Mouse (Mus musculus): ENCODE measurements at regions not wholly inside any gene's neighbourhood (a gene's known extent, or its start where the extent isn't known, plus 50 kb on each side); places are given as distances from the start of the nearest gene placed in this dataset.

DNA sequence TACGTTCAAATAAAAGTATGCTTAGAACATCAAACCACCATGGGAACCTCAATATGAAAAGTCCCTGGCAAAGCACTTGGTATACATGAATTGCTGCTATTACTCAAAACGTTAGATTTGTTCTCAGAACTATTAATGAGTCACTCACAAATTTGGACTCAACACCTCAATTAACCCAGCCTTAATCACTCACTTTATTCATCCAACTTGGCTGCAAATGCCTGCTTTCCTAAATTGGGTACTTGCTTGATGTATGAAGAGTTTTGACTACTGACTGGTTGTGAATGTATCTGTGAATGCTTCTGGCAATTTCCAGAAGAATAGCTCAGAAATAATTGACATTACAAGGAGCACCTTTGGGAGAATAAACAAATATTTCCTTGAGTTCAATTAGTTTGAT lies 308.6 kb downstream of the Arl4a start:
- Histone ChIP-seq H3K9ac (no peak overlapping the region), H3K36me3 (no peaks in the 10 kb centered on the region), H3K9me3 (replicated peaks) (no peaks in the 10 kb centered on the region), H3K27ac (ENCODE audit: poor library complexity, severe bottlenecking) (no peak overlapping the region), H3K4me3 (no peak overlapping the region), H3K27me3 (replicated peaks) (no peaks in the 10 kb centered on the region), H3K4me2 (no peak overlapping the region), H3K4me1 (replicated peaks) (no peaks in the 10 kb centered on the region)
- WGBS = 72% methylated on average over 2 of the region's 2 CpGs
- ATAC-seq (ENCODE audit: insufficient number of reproducible peaks, low FRiP score) = no peak

DNA sequence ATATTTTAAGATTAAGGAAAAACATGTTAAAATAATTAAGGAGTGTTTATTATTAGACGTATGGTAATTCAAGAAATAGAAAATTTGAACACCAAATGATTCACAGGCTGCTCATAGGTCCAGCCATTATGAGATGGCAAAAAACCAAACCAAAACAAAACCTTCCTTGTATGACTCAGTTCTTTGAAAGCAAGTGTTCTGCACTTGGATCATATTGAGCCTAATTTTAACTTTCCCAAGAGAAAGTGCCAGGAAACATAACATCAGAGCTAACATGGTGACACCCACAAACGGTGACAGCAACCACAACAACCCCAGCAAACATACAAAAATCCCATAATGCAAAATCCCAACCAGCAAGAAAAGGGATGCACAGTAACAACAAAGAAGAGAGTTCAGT lies 313.7 kb downstream of the Arl4a start:
- Histone ChIP-seq H3K9ac (no peak overlapping the region), H3K27ac (ENCODE audit: poor library complexity, severe bottlenecking) (no peak overlapping the region), H3K27me3 (replicated peaks) (no peaks in the 10 kb centered on the region), H3K4me3 (no peak overlapping the region), H3K36me3 (no peaks in the 10 kb centered on the region), H3K4me1 (replicated peaks) (no peaks in the 10 kb centered on the region), H3K9me3 (replicated peaks) (no peaks in the 10 kb centered on the region), H3K4me2 (no peak overlapping the region)
- ATAC-seq (ENCODE audit: insufficient number of reproducible peaks, low FRiP score) = no peak
- WGBS = 77% methylated on average over 2 of the region's 2 CpGs

DNA sequence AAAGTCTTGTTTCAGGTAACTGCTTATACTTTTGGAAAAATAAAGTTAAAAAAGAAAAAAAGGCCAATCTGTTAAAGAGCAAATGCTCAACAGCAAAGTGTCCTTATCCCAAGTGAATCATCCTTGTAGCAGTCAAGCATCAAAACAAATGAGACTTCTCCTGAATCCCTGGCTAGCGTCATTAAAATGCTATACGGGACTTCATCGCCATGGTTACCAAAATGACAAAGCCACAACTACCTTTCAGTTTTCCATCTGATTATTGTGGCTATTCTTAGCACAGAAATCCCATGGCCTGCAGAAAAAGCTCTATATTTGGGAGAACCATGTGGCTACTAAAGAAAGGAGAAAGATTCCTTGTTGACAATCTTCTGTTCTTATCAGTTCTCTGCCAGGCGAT lies 322.7 kb downstream of the Arl4a start:
- Histone ChIP-seq H3K4me3 (no peak overlapping the region), H3K9me3 (replicated peaks) (no peaks in the 10 kb centered on the region), H3K27me3 (replicated peaks) (no peaks in the 10 kb centered on the region), H3K9ac (no peak overlapping the region), H3K27ac (ENCODE audit: poor library complexity, severe bottlenecking) (no peak overlapping the region), H3K4me1 (replicated peaks) (0 out of 2 replicates have a peak, but pooled peaks cover 4% of the 10 kb centered on the region), H3K36me3 (no peaks in the 10 kb centered on the region), H3K4me2 (no peak overlapping the region)
- WGBS = 39% methylated on average over 4 of the region's 4 CpGs
- no peak for ATAC-seq (ENCODE audit: insufficient number of reproducible peaks, low FRiP score)

DNA sequence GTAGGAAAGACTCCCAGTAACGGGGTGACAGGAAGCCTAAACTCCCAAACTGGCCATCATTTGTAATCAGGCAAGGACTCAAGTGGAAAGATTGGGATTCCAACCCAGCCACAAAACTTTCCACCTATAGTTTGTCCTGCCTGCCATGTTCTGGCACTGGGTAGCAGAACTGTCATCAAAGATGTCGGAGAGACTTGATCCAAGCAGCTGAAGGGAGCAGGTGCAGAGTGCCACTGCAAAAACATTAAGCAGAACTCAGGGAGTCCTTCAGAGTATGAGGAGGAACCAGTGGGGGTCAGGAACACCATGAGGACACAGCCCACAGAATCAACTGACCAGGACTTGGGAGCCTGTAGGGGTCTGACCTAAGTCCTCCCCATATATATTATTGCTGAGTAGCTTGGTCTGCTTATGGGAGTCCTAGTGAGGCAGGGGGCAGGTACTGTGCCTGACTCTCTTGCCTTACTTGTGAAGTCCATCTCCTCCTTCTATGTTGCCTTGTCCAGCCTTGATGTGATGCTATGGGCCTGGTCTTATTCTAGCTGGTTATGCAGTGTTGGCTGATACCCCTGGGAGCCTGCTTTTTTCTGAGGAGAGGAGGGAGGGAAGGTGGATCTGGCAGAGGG lies 323.5 kb downstream of the Arl4a start:
- WGBS = 64% methylated on average over 2 of the region's 2 CpGs
- Histone ChIP-seq H3K9me3 (replicated peaks) (no peaks in the 10 kb centered on the region), H3K27ac (ENCODE audit: poor library complexity, severe bottlenecking) (no peak overlapping the region), H3K27me3 (replicated peaks) (no peaks in the 10 kb centered on the region), H3K4me2 (no peak overlapping the region), H3K36me3 (no peaks in the 10 kb centered on the region), H3K9ac (no peak overlapping the region), H3K4me1 (replicated peaks) (0 out of 2 replicates have a peak, but pooled peaks cover 4% of the 10 kb centered on the region), H3K4me3 (no peak overlapping the region)
- no peak for ATAC-seq (ENCODE audit: insufficient number of reproducible peaks, low FRiP score)

DNA sequence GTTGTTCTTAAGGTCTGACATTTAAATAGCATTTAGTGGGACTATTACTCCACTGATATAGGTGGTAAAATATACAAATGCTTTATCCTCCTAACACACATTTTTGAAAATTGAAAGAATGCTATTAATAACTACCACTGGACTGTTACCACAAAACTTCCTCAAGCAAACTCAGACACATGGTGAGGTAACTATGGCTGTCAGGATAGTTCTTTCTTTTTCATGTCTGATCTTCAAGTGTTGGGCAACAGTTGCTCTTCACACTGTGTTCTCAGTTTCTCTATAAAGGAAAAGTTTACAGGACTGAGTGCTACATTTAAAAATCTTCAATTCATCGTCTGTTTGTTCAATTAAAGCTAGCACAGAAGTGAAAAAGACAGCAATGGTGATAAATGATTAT lies 326.0 kb downstream of the Arl4a start:
- ATAC-seq (ENCODE audit: insufficient number of reproducible peaks, low FRiP score) = no peak
- 77% methylated on average over 1 of the region's 1 CpGs for WGBS
- H3K4me1 ChIP-seq (replicated peaks) = 0 out of 2 replicates have a peak, but pooled peaks cover 4% of the 10 kb centered on the region

DNA sequence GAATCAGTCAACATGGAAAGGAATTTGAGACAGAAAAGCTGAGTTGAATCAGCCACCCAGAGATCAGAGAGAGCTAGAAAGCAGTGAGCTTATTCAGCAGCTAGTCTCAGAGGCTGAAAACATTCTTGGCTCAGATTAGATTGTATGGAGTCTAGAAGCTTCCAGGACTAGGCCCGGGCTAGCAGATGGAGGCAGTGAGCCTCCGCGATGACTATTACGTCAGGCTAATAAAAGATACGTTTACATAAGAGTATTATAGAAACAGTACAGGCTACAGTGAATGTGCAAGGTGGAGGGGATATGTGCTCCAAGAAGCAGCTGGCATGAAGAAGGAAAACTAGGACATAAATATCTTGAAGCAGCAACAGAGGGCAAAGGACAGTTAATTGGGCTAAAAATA lies 328.0 kb downstream of the Arl4a start:
- WGBS = 77% methylated on average over 5 of the region's 5 CpGs
- Histone ChIP-seq H3K9ac (no peak overlapping the region), H3K4me2 (no peak overlapping the region), H3K4me3 (no peak overlapping the region), H3K36me3 (no peaks in the 10 kb centered on the region), H3K27me3 (replicated peaks) (no peaks in the 10 kb centered on the region), H3K27ac (ENCODE audit: poor library complexity, severe bottlenecking) (no peak overlapping the region), H3K4me1 (replicated peaks) (no peaks in the 10 kb centered on the region), H3K9me3 (replicated peaks) (no peaks in the 10 kb centered on the region)
- ATAC-seq (ENCODE audit: insufficient number of reproducible peaks, low FRiP score) = no peak

More for the DNA sequence above, 326.0 kb downstream of the Arl4a start:
- H3K36me3 ChIP-seq = no peaks in the 10 kb centered on the region
- H3K4me3 ChIP-seq = no peak overlapping the region
- no peak overlapping the region for H3K27ac ChIP-seq (ENCODE audit: poor library complexity, severe bottlenecking)
- no peaks in the 10 kb centered on the region for H3K27me3 ChIP-seq (replicated peaks)
- no peaks in the 10 kb centered on the region for H3K9me3 ChIP-seq (replicated peaks)
- no peak overlapping the region for H3K4me2 ChIP-seq
- H3K9ac ChIP-seq = no peak overlapping the region

DNA sequence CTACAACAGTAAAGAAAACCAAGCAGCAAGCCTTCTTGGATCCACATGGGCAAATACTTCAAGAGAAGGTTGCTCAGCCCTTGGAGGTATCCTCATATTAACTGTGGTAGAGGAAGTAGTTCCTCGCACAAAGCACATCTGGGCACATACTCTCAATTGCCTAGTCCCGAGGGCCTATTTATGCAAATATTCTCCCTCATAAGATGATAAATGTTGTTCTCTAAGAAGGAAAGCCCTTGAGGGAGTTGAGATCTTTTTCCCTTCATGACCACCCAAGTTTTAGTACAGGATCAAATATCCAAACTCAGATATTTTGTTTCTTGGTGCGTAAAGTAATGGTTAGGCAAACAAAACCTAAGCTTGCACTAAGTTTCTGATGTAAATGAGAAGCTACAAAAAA lies 340.6 kb downstream of the Arl4a start:
- Histone ChIP-seq H3K9ac (no peak overlapping the region), H3K4me3 (no peak overlapping the region), H3K27ac (ENCODE audit: poor library complexity, severe bottlenecking) (no peak overlapping the region), H3K27me3 (replicated peaks) (no peaks in the 10 kb centered on the region), H3K9me3 (replicated peaks) (no peaks in the 10 kb centered on the region), H3K4me1 (replicated peaks) (no peaks in the 10 kb centered on the region), H3K36me3 (no peaks in the 10 kb centered on the region), H3K4me2 (no peak overlapping the region)
- ATAC-seq (ENCODE audit: insufficient number of reproducible peaks, low FRiP score) = no peak
- WGBS = 80% methylated on average over 3 of the region's 3 CpGs

DNA sequence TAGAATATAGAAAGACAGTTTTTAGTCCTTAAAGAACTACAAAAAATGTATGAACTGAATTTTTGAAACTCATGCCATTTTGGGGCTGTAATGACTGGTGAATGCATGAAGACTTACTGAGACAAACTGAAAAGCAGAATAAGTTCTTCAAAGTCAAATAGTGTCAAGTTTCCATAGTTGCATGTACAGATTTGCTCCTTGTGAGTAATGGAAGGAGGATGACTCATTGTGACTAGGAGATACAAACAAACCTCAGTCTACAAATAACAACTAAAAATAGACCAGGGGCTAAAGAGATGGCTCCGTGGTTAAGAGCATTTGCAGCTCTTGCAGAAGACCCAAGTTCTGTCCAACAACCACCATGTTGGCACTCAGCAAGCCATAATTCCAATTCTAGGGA lies 342.5 kb downstream of the Arl4a start:
- WGBS = 32% methylated on average over 1 of the region's 1 CpGs
- no peak overlapping the region for H3K27ac ChIP-seq (ENCODE audit: poor library complexity, severe bottlenecking)
- no peaks in the 10 kb centered on the region for H3K9me3 ChIP-seq (replicated peaks)
- H3K27me3 ChIP-seq (replicated peaks) = no peaks in the 10 kb centered on the region
- H3K36me3 ChIP-seq = no peaks in the 10 kb centered on the region
- no peaks in the 10 kb centered on the region for H3K4me1 ChIP-seq (replicated peaks)
- H3K4me3 ChIP-seq = no peak overlapping the region
- H3K9ac ChIP-seq = no peak overlapping the region
- ATAC-seq (ENCODE audit: insufficient number of reproducible peaks, low FRiP score) = no peak
- no peak overlapping the region for H3K4me2 ChIP-seq

DNA sequence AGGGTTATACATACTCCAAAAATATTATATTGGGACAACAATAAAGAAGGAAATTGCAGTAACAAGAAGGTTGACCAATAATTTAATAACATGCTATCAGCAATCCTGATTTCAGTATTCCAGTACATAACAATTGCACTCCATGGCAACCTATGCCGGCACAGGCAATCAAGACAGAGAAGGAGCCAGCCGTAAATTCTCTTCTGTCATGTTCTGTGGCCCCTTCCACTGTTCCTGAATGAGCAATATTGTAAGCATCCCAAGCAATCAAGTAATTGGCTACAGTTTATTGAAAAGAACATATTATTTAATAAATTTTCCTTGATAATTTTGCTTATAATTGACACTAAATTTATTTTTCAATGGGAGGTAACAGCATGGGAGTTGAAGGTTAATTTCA lies 345.8 kb downstream of the Arl4a start:
- Histone ChIP-seq H3K27me3 (replicated peaks) (no peaks in the 10 kb centered on the region), H3K9me3 (replicated peaks) (no peaks in the 10 kb centered on the region), H3K4me2 (no peak overlapping the region), H3K9ac (no peak overlapping the region), H3K4me1 (replicated peaks) (no peaks in the 10 kb centered on the region), H3K27ac (ENCODE audit: poor library complexity, severe bottlenecking) (no peak overlapping the region), H3K4me3 (no peak overlapping the region), H3K36me3 (no peaks in the 10 kb centered on the region)
- WGBS = 79% methylated on average over 2 of the region's 2 CpGs
- ATAC-seq (ENCODE audit: insufficient number of reproducible peaks, low FRiP score) = no peak

DNA sequence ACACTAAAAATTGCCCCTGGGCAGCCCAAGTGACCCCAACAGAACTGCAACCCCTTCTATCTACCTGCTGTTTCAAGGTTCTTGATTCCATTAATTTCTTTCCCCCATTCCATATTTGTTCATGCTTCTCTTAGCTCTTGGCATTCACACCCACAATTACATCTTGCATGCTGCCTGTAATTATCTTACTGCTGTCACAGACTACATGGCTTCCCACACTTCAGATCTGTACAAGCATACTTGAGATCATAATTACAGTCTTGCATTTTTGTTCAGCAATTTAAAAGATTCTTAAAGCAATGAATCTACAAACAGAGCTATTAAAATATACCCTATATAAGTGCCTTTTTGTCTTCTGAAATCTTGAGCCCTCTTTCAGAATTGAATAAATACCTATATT lies 352.4 kb downstream of the Arl4a start:
- no peak for ATAC-seq (ENCODE audit: insufficient number of reproducible peaks, low FRiP score)
- H3K9ac ChIP-seq = no peak overlapping the region

DNA sequence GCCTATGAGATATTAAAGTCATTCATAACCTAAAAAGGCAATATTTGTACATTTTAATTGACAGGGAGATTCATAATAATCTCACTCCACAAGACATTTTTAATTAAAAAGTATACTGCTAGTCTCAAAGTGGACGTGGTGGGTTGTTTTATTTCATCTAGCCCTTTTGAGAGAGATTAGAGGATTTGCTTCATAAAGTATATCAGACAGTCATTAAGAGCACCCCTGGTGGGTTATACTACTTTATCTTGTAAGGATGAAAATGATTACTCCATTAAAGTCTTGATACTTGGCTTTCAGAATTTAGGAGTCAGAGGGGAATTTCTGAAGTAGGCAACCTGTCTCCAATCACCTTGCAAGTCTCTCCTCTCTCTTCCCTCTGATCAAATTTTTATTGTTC lies 355.7 kb downstream of the Arl4a start:
- Histone ChIP-seq H3K4me2 (no peak overlapping the region), H3K27me3 (replicated peaks) (no peaks in the 10 kb centered on the region), H3K4me3 (no peak overlapping the region), H3K27ac (ENCODE audit: poor library complexity, severe bottlenecking) (no peak overlapping the region), H3K4me1 (replicated peaks) (no peaks in the 10 kb centered on the region), H3K9me3 (replicated peaks) (no peaks in the 10 kb centered on the region), H3K9ac (no peak overlapping the region), H3K36me3 (no peaks in the 10 kb centered on the region)
- ATAC-seq (ENCODE audit: insufficient number of reproducible peaks, low FRiP score) = no peak
- 76% methylated on average over 1 of the region's 1 CpGs for WGBS

More for the DNA sequence above, 352.4 kb downstream of the Arl4a start:
- Histone ChIP-seq H3K27ac (ENCODE audit: poor library complexity, severe bottlenecking) (no peak overlapping the region), H3K27me3 (replicated peaks) (no peaks in the 10 kb centered on the region), H3K9me3 (replicated peaks) (no peaks in the 10 kb centered on the region), H3K4me3 (no peak overlapping the region), H3K4me2 (no peak overlapping the region), H3K36me3 (no peaks in the 10 kb centered on the region), H3K4me1 (replicated peaks) (no peaks in the 10 kb centered on the region)

DNA sequence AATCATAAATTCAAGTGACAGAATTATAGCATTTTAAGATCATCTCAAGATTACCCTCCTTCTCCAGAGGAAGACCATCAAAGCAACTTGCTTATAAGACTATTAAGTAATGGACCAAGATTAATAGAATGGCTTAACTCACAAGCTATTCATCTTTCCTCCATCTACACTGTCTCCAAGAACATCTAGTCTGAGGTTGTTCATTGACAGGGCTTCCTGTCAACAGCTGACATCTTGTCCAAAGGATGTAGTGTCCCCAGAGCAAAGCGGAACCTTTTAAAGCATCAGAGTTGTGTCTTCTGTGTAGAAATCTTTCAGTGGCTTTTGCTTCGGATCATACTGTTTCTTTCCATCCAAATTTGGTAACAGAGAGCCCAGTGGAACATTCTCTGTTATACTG lies 362.2 kb downstream of the Arl4a start:
- 74% methylated on average over 2 of the region's 2 CpGs for WGBS
- Histone ChIP-seq H3K9ac (no peak overlapping the region), H3K4me3 (no peak overlapping the region), H3K9me3 (replicated peaks) (no peaks in the 10 kb centered on the region), H3K4me1 (replicated peaks) (no peaks in the 10 kb centered on the region; the same call in 1 of the 2 replicates), H3K4me2 (no peak overlapping the region), H3K36me3 (no peaks in the 10 kb centered on the region), H3K27ac (ENCODE audit: poor library complexity, severe bottlenecking) (no peak overlapping the region), H3K27me3 (replicated peaks) (no peaks in the 10 kb centered on the region)
- no peak for ATAC-seq (ENCODE audit: insufficient number of reproducible peaks, low FRiP score)

Measured in heart, embryonic 12.5 days (tissue).